Mouse (Mus musculus): Measurements from ENCODE around the gene Gm266. TPM values are rescaled to one million over a fixed set of nuclear protein-coding genes. Genes with fewer than 3 reads are reported as not detected.

Gene Gm266
- total RNA-seq, 2 experiments from 2014 or later, result 4.7 to 6.5 TPM

DNA sequence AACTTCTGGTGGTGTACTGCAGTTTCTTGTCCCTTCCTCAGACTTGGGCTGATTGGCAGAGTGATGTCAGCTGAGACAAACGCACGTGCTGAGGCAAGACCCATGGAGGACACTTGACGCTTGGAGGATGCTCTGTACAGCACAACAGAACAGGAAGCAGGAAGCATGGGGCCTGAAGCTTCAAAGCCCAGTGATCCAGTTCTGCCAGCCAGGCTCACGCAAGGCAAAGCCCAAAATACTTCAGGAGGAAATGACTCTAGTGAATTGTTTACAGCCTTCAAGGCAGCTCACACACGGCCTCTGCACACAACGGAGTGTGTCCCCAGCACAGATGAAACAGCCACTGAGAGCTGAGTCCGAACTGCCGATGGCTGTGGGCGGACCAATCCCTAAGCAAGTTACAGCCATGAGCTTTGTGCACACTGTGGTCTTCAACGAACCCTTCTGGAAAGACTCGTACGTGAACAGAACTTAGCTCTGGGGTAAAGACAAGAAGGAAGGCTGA, 17.5 kb upstream of the Gm266 start:
- DNase-seq, result no peak

DNA sequence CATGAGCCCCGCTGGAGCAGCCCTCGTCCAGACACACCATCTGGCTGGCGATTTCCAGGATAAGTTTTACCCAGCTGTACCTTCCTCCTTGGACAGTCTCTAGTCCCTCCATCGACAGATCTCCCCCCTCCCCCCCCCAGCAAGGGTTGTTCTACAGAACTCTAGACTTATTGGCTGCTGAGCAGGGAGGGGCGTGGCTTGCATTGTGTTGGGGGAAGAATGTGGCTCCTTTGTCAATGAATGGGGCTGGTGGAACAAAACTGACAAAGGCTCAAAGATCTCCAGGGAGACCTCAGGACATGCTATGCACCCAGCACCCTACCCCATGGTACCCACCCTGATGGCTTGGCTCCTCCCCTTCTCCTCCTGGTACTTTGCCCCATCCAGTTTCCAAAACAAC, 15.1 kb upstream of the Gm266 start:
- DNase-seq, result no peak

DNA sequence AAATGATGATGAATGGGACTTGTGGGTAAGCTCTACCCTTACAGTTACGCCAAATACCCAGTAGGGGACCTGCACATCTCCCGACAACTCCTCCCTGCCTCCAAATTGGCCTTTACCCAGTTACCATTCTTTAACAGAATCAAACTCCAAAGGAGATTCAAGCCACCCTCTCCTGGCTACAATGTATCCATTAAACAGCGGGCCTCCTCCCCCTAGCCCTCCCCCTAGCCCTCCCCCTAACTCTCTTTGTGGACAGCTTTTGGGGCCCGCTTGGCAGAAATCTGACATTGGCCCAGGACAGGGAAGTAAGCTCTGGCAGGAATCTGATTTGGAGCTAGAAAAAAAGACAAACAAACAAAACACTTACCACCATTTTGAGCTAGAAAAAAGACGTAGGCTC, 14.0 kb upstream of the Gm266 start:
- no peak for DNase-seq

DNA sequence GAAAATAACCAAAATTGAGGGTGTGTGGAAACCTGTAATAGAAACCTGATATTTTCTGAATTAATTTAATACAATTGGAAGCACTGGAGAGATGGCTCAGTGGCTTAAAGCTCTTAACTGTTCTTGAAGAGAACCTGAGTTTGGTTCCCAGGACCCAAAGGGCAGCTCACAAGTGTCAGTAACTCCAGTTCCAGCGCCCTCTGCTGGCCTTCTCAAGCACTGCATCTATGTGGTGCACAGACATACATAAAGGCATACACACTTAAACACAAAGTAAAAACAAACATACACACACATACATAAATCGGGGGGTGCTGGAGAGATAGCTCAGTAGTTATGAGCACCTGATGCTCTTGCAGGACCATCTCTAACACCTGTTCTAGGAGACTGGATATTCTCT, 11.5 kb upstream of the Gm266 start:
- DNase-seq, result no peak

DNA sequence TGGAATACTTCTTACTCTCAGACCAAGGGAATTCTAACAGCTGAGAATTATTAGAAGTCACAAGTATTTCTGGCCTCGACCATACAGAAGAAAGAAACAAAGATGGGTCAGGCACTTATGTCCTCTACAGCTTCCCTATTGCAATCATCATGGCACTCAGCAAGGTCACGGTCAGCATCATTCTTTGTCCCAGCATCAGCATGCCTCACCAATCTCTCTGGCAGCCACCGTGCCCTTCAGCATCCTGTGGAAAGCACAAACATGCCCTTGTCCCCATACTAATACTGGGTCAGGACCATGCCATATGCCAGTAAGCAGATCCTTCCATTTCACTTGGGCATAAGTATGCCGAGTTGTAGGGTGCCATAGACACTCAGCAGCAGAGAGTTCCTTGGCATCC, 9.3 kb upstream of the Gm266 start:
- DNase-seq, result no peak

DNA sequence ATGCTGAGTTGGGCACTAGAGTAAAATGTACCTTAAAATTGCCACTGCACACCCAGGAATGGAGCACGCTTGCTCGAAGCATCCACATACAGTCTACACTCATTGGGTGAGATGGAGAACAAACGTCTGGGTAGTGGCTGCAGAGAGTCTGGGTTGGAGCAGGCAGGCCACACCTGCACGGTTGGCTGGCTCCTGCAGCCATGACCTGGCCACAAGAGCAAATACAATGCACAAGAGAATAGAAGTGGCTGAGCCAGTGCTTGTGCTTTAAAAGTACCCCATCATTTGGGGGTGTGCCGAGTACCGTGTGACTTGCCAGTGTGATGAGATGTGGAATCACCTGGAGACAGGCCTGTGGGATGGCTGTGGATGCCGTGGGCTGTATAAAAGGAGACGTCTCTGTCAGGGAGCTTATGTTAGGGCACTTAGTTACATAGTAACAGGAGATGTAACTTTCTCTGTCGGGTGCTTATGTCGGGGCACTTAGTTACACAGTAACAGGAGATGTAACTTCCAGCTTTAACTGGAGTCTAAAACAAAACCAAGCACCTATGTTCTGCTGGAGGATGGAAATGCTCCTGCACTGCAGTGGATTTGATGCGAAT, 3.7 kb upstream of the Gm266 start:
- DNase-seq, result no peak

DNA sequence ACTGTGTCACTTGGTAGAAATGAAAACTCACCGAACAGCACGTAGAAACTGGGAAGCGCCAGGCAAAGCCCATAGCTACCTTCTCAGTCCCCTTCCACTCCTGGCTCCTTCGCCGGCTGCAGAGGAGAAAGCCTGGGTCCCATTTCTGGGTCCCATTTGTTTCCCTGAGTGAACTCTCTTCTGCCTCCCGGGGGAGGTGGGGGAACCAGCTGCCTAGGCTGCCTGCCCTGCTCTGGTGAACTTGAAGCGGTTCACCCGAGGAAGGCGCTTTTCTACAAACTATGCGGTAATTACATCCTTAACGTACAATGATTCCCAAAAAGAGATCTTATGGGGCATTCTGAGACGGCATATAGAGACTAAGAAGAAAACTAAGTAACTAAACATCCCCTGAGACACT, 832 bp upstream of the Gm266 start:
- DNase-seq, result peak; percentile 40

DNA sequence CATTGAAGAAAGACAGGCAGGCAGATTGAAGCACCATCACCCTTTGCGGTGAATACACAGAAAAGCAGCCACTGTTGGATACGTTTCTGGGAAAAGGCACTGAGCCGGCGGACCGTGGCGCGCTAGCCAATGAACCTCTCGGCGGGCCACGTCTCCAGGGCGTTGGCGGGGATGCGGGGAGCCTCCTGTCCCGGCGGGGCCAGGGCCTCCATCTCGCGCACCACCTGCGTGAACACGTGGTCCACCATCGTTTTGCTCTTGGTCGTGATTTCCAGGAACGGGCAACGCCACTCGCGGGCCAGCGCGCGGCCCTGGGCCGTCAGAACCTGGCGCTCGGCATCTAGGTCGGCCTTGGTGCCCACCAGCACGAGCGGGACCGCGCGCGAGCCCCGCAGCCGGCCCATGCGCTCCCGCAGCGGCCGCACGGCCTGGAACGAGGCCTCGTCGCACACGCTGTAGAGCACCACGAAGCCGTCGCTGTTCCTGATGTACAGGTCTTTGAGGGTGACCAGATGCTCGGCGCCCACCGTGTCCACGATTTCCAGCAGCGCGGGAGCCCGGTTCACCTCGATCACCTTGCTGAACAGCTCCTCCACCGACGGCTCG, 474 bp downstream of the Gm266 start:
- DNase-seq, result peak; percentile 30

DNA sequence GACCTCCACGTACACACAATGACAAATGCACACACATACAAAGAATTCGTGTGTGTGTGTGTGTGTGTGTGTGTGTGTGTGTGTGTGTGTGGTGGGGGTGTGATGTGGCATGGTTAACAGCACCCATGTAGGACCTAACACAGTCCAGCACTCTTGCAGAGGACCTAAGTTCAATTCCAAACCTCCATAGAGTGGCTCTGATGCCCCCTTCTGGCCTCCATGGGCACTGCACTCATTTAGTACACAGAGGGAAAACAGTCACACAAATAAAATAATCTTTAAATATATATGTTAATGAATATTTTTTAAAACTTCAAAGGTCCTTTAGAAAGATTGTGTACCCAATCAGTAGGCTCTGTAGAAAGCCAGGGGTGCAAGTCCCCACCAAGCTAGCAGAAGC, 5.7 kb downstream of the Gm266 start:
- peak; percentile 60 for DNase-seq

DNA sequence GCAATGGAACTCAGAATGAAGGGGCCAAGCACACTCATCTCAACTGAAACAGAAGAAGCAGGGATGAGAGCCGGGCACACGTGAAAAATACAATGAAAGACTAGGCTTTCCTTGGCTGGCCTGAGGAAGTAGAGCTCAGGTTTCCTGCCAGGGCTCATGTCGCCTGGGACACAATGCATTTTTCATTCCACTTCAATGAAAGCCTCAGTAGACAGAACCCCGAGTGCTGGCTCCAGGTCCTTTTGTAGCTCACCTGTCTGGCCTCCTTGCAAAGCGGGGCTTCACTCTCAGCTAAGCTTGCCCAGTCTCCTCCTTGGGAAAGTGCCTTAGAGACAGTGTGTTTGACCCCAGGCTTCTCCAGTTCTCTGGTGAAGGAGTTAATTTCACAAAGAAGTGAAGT, 6.7 kb downstream of the Gm266 start:
- DNase-seq, result no peak

DNA sequence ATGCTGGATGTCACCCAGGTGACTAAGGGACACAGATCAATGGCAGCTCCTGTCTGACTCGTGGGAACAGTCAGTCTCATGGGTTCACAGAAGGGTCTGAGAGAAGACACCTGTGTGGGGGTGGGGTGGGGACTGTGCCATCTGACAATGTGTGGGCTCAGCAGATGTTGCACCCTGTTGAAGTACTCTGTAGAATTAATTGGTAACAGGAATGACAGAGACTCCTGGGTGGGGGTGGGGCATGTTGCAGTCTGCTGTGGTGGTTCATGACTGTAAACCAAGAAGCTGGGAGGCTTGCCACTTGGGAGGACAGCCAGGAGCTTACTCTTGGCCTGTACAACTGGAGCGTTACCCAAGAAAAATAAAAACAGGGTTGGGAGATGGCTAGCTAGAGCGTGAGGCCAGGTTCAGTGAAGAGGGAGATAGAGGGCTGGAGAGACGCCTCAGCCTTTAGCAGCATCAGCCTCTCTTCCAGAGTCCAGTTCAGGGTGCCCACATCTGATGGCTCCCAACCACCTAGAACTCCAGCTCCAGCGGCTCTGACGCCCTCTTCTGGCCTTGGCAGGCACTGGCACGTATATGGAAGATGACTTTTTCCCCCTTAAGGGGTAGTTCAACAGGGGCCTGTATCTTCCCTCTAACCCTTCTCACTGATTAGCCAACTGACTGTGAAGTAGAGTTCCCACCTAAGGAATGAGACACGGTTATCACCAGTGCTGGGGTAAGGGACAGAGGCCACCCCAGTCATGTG, 10.6 kb downstream of the Gm266 start:
- DNase-seq, result peak; percentile 90

DNA sequence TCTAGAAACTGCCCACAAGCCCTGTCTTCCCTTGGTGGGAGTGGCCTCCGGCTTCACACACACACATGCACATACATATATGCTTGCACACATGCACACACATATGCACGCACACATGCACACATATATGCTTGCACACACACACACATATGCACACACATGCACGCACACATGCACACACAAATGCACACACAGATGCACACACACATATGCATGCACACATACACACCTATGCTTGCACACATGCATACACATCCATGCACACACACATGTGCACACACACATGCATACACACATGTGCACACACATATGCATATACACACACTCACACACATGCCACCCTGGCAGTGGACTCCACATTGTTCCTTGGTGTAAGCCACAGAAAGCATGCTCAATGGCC, 11.2 kb downstream of the Gm266 start:
- no peak for DNase-seq

DNA sequence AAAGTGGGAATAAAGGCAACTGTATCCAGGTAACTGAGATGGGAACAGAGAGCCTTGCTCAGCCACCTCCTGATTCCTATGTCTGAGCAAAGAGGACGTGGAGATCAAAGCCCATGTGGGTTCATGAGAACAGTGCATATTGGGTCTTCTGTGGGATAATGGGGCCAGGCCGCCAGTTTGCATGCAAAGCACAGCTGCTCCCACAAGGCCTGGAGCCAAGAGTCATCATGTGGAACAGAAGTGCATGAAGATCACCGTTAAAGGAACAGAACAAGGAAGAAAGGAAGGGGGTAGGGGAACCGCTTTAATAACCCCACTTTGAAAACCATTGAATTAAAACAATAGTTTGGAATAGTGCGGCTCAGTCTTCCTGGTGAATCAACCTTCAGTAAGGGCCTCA, 12.7 kb downstream of the Gm266 start:
- DNase-seq, result no peak

DNA sequence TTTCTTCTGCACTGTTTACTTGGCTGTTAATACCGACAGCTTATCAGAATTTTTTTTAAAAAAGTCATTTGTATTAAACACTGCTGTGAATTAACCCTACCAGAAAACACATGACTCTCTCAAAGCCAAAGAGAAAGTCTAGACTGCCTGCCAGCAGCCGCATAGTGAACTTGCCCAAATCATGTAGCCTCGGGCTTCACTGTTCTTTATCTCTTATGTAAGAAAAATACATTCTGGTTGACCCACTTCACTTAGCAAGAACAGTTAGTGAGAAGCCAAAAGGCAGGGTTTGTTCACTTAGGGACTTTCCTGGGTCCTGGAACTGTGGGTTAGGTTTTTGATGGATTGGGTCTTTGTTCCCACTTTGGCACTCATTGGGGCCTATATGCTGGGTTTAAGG, 13.9 kb downstream of the Gm266 start:
- no peak for DNase-seq

DNA sequence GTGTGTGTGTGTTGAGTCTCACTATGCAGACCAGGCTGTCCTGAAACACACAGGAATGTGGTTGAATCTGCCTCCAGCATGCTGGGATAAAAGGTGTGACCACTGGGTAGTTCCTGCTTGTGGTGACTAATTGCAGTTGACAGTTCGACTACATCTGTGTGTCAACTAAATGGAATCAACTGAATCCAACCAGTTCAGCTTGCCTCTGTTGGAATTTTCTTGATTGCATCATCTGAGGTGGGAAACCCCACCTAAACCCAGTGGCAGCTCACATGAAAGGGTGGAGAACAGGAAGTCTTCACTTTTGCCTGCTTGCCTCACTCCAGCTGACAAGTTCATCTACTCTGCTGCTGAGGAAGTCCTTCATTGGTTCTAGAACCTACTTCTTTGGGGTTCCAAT, 14.5 kb downstream of the Gm266 start:
- DNase-seq, result no peak

DNA sequence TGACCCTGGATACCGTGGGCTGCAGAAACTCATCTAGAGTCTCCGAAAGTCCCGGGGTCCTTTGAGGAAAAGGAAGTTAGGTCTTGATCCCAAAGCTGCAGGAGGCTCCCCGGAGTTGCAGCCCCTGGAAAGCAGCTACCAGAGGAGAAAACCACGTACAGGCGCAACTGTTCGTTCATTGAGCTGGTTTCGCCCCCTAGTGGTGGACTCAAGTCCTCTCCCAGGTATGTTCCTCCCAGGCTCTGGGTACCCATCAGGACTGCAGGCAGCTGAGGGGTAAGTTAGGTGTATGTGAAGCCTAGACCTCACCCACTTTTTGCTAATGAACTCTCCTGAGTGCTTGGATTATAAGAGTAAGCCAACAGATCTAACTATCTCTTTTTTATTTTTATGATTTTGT, 16.1 kb downstream of the Gm266 start:
- peak; percentile 77 for DNase-seq

DNA sequence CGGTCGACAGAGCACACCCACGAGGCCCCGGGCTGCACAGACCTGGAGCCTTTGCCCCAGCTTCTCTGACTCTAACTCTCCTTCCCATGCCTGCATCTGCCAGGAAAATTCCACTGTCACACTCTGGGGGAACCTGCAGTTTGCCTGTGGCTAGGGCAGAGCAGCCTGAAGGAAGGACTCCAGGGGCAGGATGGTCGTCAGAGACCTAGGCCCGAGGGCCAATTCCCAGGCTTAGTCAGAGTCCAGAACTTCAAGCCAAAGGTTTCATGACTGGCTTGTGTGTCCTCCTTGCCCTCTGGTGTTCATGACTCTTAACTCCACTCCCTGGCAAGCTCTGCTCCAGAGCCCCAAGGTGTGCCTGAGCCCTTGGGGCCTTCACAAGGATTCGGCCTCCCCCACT, 17.4 kb downstream of the Gm266 start:
- no peak for DNase-seq

DNA sequence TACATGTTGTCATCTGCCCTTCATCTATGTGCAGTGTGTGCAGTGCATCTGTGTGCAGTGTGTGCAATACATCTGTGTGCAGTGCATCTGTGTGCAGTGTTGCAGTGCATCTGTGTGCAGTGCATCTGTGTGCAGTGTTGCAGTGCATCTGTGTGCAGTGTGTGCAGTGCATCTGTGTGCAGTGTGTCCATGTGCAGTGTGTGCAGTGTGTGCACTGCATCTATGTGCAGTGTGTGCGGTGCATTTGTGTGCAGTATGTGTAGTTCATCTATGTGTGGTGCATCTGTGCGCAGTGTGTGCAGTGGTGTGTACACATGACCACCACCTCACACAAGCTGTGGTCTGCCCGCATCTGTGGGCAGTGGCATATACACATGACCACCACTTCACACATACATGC, 19.3 kb downstream of the Gm266 start:
- DNase-seq, result no peak

DNA sequence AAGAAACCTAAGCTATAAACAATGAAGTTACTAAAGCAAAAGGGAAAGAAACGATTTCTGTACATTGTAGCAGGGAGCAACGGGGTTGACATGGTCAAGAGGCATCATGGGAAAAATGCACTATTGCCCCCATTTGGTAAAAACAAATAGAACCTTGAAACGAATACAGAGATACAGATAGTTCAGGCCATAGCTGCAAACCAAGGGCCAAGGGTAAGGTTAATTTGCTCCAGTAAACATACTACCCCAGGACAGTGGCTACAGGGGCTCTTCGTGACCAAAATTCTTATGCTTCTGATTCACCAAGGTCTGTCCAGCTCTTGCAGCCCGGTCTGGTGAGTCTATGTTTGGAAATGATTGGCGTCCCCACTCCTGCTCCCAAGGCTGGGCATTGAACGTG, 22.1 kb downstream of the Gm266 start:
- no peak for DNase-seq

DNA sequence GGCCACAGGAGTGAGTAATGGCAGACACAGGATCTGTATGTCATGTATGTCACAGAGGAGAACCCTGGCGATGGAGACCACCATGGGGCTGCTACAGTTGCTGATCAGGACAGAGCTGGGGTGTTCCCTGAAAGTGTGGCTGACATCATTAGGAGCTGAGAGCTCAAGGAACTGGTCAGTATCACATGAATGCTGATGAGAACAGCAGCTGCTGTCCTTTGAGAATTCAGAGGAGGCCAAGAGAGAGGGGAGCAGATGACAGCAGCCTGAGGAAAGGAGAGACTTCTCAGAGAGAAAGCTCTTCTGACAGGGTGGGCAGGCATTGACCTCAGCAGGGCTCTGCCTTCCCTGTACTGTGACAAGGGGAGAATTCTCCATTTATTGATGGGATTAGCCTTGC, 27.9 kb downstream of the Gm266 start:
- DNase-seq, result no peak

DNA sequence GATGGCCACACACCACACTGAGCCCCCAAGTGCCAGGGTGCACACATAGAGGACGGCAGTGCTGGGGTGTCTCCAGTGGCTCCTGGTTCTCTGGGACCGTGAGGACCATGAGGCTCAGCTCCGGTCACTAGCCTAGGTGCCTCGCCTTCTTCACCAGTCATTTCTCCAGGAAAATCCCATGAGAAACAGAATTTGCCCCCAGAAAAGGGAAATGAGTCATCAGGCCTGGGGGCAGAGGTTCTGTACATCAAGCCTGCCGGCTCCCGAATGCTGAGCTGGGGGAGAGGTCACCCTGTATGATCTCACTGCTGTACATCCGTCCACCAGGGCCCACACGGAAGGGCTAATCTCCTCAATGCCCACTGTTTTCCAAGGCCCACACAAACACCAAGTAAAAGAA, 29.8 kb downstream of the Gm266 start:
- DNase-seq, result no peak

DNA sequence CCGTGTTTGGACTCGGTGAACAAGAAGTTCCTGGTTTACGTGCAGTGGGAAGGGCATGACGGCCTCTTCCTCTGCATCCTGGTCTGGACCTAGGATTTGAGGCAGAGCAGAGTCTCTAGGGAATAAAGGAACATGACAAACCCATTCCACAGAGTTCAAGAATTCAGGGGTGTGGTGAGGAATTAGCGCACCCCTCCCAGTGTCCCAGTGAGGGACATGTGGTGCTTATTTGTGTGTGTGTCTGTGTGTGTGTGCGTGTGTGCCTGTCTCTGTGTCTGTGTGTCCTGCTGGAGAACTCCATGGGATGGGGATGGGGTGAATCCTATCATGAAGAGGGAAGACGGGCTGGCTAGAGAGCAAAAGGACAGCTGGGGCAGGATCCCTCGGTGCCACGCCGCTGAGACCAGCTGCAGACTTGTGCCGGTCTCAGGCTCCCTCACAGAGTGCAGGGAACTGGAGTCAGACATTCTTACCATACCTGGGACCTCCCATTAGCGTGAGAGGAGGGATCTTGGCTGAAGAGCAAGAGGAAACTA, 30.2 kb downstream of the Gm266 start:
- no peak for DNase-seq

DNA sequence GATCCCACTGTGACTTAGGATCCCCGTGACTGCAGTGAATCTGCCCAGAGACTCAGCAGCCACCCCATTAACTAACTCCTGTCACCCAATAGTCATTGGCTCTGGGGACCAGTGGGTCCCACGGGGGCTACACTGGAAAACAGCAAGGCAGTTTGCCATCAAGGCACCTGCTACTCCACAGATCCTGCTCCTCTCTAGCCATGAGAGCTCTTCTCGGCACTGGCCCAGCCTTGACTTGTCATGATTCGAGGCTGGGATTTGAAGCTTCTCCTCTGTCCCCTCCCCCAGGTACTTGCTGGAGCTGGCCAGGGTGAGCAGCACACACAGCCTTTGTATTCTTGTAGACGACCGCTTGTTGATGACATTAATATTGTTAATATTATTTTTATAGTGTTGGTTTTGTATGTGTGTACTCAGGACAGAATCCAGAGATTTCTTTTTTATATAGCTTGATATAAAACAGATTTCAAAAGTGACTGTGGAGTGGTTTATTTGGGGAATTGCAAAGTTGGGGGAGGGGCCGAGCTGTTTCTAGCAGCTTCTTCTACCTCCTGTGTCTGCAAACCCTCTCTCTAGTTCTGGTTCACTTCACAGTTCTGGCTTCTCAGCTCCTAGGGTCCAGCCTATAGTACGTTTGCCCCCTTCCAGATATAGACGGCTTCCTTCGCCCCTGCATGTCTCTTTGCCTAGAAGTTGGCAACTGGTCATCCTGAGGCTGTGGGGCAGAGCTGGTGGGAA, 30.9 kb downstream of the Gm266 start:
- DNase-seq, result no peak

All from gastrocnemius, postnatal 10 days (tissue).